In genomic region chr1:80408586-80408985, GRCm38 (mm10) we compare ENCODE assay signal across 8 mouse cellular contexts. TPM values are rescaled to one million over a fixed set of nuclear protein-coding genes. Genes with fewer than 3 reads are reported as not detected.
DNase-seq lines count a peak whose midpoint lies in the region; ATAC-seq and TF ChIP-seq lines count a peak whose summit lies in the region.

No protein-coding gene starts in this region.

- 8% methylated on average over 3 of the region's 3 CpGs for WGBS in intestine, postnatal 0 days
- 7% methylated on average over 3 of the region's 3 CpGs for WGBS in midbrain, embryonic 16.5 days

- intact Hi-C loops in left cerebral cortex, postnatal 10 days (cut with DNase I): loop anchor here (2.0 kb wide), 1 partner anchor 228 kb away; no protein-coding TSS in a partner anchor

- no peak for ATAC-seq in intestine, postnatal 0 days
- peak; percentile 51; the same call in 1 of the 2 replicates for ATAC-seq in midbrain, embryonic 16.5 days

- H3K4me2 ChIP-seq in intestine, postnatal 0 days (replicated peaks; ENCODE audit: low read depth): no peak overlapping the region
- no peak overlapping the region for H3K4me2 ChIP-seq in midbrain, embryonic 16.5 days (ENCODE audit: low read length)

- H3K27ac ChIP-seq in intestine, postnatal 0 days (ENCODE audit: low read depth, low read length): no peak overlapping the region
- H3K27ac ChIP-seq in midbrain, embryonic 16.5 days (ENCODE audit: low read length): no peak overlapping the region

- no peaks in the 10 kb centered on the region for H3K4me1 ChIP-seq in intestine, postnatal 0 days (replicated peaks; ENCODE audit: control insufficient read depth, insufficient read depth, low read length)
- H3K4me1 ChIP-seq in midbrain, embryonic 16.5 days (ENCODE audit: control insufficient read depth, insufficient read depth, low read length): no peaks in the 10 kb centered on the region

- H3K9ac ChIP-seq in intestine, postnatal 0 days (ENCODE audit: low read depth, low read length): no peak overlapping the region
- no peak overlapping the region for H3K9ac ChIP-seq in midbrain, embryonic 16.5 days (ENCODE audit: low read depth, low read length)

- TF ChIP-seq CTCF in intestine, postnatal 0 days (IDR thresholded peaks at IDR 0.05; ENCODE audit: low read depth): peak; percentile 81

- DNase-seq in urinary bladder, postnatal 14 days (ENCODE audit: low spot score): peak; percentile 64
- DNase-seq in urinary bladder, adult 2 months (ENCODE audit: low spot score): no peak
- peak; percentile 88 to 94 for DNase-seq in cerebellum, postnatal 10 days
- DNase-seq in frontal cortex, postnatal 36 days (ENCODE audit: low spot score in 2 of 2): peak; percentile 38 to 72
- DNase-seq in left cerebral cortex, postnatal 10 days (ENCODE audit: extremely low spot score in 1 of 2, low spot score in 2 of 2): peak; percentile 65 to 67
- DNase-seq in spleen, adult 12 weeks (ENCODE audit: low spot score): peak; percentile 23

- H3K27me3 ChIP-seq in intestine, postnatal 0 days (replicated peaks; ENCODE audit: control insufficient read depth, insufficient read depth, low read length): no peaks in the 10 kb centered on the region
- H3K27me3 ChIP-seq in midbrain, embryonic 16.5 days (ENCODE audit: control insufficient read depth, insufficient read depth, low read depth, low read length): no peaks in the 10 kb centered on the region

- no peaks in the 10 kb centered on the region for H3K36me3 ChIP-seq in intestine, postnatal 0 days (ENCODE audit: control insufficient read depth, insufficient read depth)
- H3K36me3 ChIP-seq in midbrain, embryonic 16.5 days (ENCODE audit: control insufficient read depth, insufficient read depth, low read length): no peaks in the 10 kb centered on the region

- no peak overlapping the region for H3K4me3 ChIP-seq in intestine, postnatal 0 days (ENCODE audit: low read depth, low read length)
- H3K4me3 ChIP-seq in midbrain, embryonic 16.5 days (ENCODE audit: low read depth, low read length): no peak overlapping the region

- no peaks in the 10 kb centered on the region for H3K9me3 ChIP-seq in intestine, postnatal 0 days (ENCODE audit: control insufficient read depth)
- H3K9me3 ChIP-seq in midbrain, embryonic 16.5 days (replicated peaks; ENCODE audit: control insufficient read depth, low read length, poor library complexity, severe bottlenecking): no peaks in the 10 kb centered on the region

RNA-seq across cellular contexts. Expression of gene Gm45261, which starts 52.7 kb away (rescaled TPM):
- not detected in 2 replicates for polyA plus RNA-seq in urinary bladder, adult 2 months (2012; rRNA removed)
- polyA plus RNA-seq in intestine, postnatal 0 days (2015; fragmentation: Nextera tagmentation; extraction: Ambion mirVana): not detected in 2 replicates
- total RNA-seq in left cerebral cortex, postnatal 10 days (2021): not detected
- not detected in 2 replicates for polyA plus RNA-seq in midbrain, embryonic 16.5 days (2015; fragmentation: Nextera tagmentation; extraction: Ambion mirVana)
